Mouse (Mus musculus) ES-E14 (cell line): ENCODE results near the gene Pard3b.

Experiments
- CHD2 ChIP-seq: IDR thresholded peaks from 2 replicates; pipeline ENCODE4 v1.6.1; 2014; ENCODE audit warnings: mild to moderate bottlenecking, low read depth, low read length, inconsistent platforms
- HCFC1 ChIP-seq: IDR thresholded peaks from 2 replicates; pipeline ENCODE4 v1.6.1; 2012; ENCODE audit warnings: low read length, inconsistent platforms, borderline replicate concordance; ENCODE audit not compliant: insufficient read depth
- MAFK ChIP-seq: IDR thresholded peaks from 2 replicates; pipeline ENCODE4 v1.6.1; 2014; ENCODE audit warnings: mild to moderate bottlenecking, low read depth, low read length, inconsistent platforms; ENCODE audit not compliant: insufficient read depth

GRCm38 (mm10) chr1:61933574-61933973 lies 294.9 kb downstream of the Pard3b start:
- TF ChIP-seq HCFC1 (no peak), CHD2 (no peak), MAFK (no peak)
